Mouse (Mus musculus): ENCODE results near the gene Ube2t.

DNA sequence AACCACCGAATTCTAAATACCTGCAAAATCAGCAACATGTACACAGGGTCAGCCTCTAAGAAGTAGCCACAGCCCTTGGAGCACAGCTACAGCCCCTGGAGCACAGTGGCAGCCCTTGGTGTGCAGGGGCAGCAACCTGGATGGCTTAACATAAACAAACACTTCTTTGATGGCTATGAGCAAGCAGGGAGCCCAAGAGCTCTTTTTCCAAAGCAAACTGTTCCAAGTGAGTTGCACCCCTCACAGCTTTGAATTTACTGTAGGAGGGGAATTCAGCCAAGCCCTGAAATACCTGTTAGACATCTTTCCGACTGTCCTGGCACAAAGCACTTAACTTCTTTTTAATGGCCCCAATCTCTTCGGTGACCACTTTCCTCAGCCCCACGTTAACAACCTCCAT lies 21.5 kb upstream of the Ube2t start:
- TF ChIP-seq CTCF (IDR thresholded peaks at IDR 0.05; ENCODE audit: insufficient read depth, low read depth, low read length) (no peak), POLR2A (IDR thresholded peaks at IDR 0.05; ENCODE audit: insufficient read depth, low read depth, low read length) (no peak)

All from olfactory bulb, adult 2 months (tissue).